ENCODE assay signal across 7 mouse cellular contexts in the genomic region with DNA sequence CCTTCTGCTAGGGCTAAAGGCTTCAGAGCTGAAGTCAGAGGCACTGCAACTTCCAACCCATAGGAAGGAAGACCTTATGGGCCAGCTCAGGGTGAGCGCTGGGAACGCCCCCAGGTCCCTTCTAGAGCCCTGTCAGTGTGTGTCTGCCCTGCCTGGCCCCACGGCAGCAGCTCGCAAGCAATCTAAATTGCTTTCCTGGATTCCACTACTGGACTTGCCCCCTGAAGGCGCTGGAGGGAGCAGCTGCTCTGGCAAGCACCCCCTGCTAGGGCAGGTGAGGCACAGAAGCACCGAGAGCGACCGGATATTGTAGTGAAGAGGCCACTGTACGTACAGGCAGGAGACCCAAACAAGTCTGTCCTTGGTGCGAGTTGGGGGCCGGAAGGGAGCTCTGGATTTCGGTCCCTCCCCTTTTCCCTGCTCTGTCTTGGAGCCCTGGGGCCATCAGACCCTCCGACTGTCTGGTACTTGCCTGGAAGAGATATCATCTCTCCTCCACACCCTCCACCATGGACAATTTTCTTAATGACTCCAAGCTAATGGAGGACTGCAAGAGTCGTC. TPM values are rescaled to one million over a fixed set of nuclear protein-coding genes. Genes with fewer than 3 reads are reported as not detected.
DNase-seq lines count a peak whose midpoint lies in the region; ATAC-seq lines count a peak whose summit lies in the region.

No protein-coding gene starts in this region.

- WGBS in forebrain, embryonic 14.5 days, result 2% methylated on average over 14 of the region's 14 CpGs

- H3K27me3 ChIP-seq in forebrain, embryonic 14.5 days (replicated peaks; ENCODE audit: control insufficient read depth, insufficient read depth, low read length), result 0 out of 2 replicates have a peak, but pooled peaks cover 6% of the 10 kb centered on the region

- H3K4me2 ChIP-seq in forebrain, embryonic 14.5 days (ENCODE audit: low read length), result peak overlapping the region; percentile 87

- peak overlapping the region; percentile 59 for H3K9ac ChIP-seq in forebrain, embryonic 14.5 days (ENCODE audit: low read length)

- peak; percentile 7 for DNase-seq in 3134 (ENCODE audit: extremely low read depth, insufficient read length, low spot score)
- DNase-seq in forebrain, embryonic 14.5 days (ENCODE audit: low spot score), result peak; percentile 25
- peak; percentile 17 for DNase-seq in lung, postnatal 25 days (ENCODE audit: low spot score)
- DNase-seq in ovary, postnatal 14 days (ENCODE audit: low spot score), result peak; percentile 22
- DNase-seq in right cerebral cortex, postnatal 25 days, result no peak

- H3K36me3 ChIP-seq in forebrain, embryonic 14.5 days (ENCODE audit: control insufficient read depth, insufficient read depth, low read length), result no peaks in the 10 kb centered on the region

- H3K9me3 ChIP-seq in forebrain, embryonic 14.5 days (replicated peaks; ENCODE audit: control insufficient read depth, low read length), result no peaks in the 10 kb centered on the region

- no peak overlapping the region for H3K27ac ChIP-seq in forebrain, embryonic 14.5 days (ENCODE audit: low read depth, low read length)

- H3K4me3 ChIP-seq in forebrain, embryonic 14.5 days (ENCODE audit: low read depth, low read length), result peak overlapping the region; percentile 40

- ATAC-seq in CD4-positive, CD25-positive, alpha-beta regulatory T cell, adult 4 months, result peak; percentile 76
- ATAC-seq in forebrain, embryonic 14.5 days, result peak; percentile 33
- peak; percentile 74 for ATAC-seq in inflammation-experienced regulatory T-cells, adult 6 months

- H3K4me1 ChIP-seq in forebrain, embryonic 14.5 days (ENCODE audit: control insufficient read depth, insufficient read depth, low read length), result peaks cover 3% of the 10 kb centered on the region; the same call in 1 of the 2 replicates

RNA-seq across cellular contexts. Expression of gene Ptger2, which starts 0.5 kb away (rescaled TPM):
- 10 to 100 TPM; 53.3 to 78.7 TPM for polyA plus RNA-seq in CD4-positive, CD25-positive, alpha-beta regulatory T cell, adult 4 months (2017; shearing (Covaris generic))
- 0.22 and 0.27 TPM in 2 replicates for polyA plus RNA-seq in forebrain, embryonic 14.5 days (2014; fragmentation: Nextera tagmentation; extraction: Ambion mirVana)
- polyA plus RNA-seq in inflammation-experienced regulatory T-cells, adult 6 months (2017; shearing (Covaris generic)), result 10 to 100 TPM; 38.8 to 88.6 (median 61.0) TPM

Comparison
In these comparisons a context has a peak if more than half of its experiments do, and no peak if none do; other contexts are left out.
1. RNA of gene Ptger2, which starts 0.5 kb away (polyA plus RNA-seq): 53.3 to 78.7 TPM in CD4-positive, CD25-positive, alpha-beta regulatory T cell, adult 4 months and 38.8 to 88.6 TPM in inflammation-experienced regulatory T-cells, adult 6 months; 0.22 to 0.27 TPM in forebrain, embryonic 14.5 days; every median in the first group is over 10 times any median in the second.
2. Peak in every context shown above with its lines, with median percentiles within 50 percentile points of each other: ATAC-seq.